Mouse (Mus musculus) stomach, embryonic 16.5 days (tissue): ENCODE data around the gene Dcaf4. TPM values are rescaled to one million over a fixed set of nuclear protein-coding genes. Genes with fewer than 3 reads are reported as not detected.
A peak's percentile ranks its signal among the peaks of the same experiment; 100 is the strongest.

ENCODE experiments used
- ATAC-seq: fragments of 200-750 bp; cut with Nextera tagmentation; 2 replicates; pipeline ENCODE4 v1.8.0; 2017; ENCODE audit warnings: moderate number of reproducible peaks, moderate TSS enrichment; ENCODE audit not compliant: insufficient read depth, low FRiP score
- H3K27ac ChIP-seq: fragments of 300-500 bp; sonication (generic); 2 replicates; pipeline ENCODE4 v1.5.1; 2014; ENCODE audit warnings: low read length
- H3K27me3 ChIP-seq: fragments of 300-500 bp; sonication (generic); 2 replicates; pipeline ENCODE4 v1.6.1; 2014; ENCODE audit warnings: low read length, control low read depth, mixed read lengths; ENCODE audit not compliant: control insufficient read depth, insufficient read depth
- H3K36me3 ChIP-seq: fragments of 300-500 bp; sonication (generic); 2 replicates; pipeline ENCODE4 v1.6.1; 2014; ENCODE audit warnings: low read length; ENCODE audit not compliant: control insufficient read depth, insufficient read depth
- H3K4me1 ChIP-seq: fragments of 300-500 bp; sonication (generic); 2 replicates; pipeline ENCODE4 v1.6.1; 2014; ENCODE audit warnings: low read length, control low read depth, mixed read lengths; ENCODE audit not compliant: control insufficient read depth, insufficient read depth
- H3K4me2 ChIP-seq: fragments of 300-500 bp; sonication (generic); 2 replicates; pipeline ENCODE4 v1.6.1; 2014; ENCODE audit warnings: low read depth, low read length, mixed read lengths
- H3K4me3 ChIP-seq: fragments of 300-500 bp; sonication (generic); replicated peaks from 2 replicates; pipeline ENCODE4 v1.5.1; 2014; ENCODE audit warnings: mild to moderate bottlenecking, low read length
- H3K9ac ChIP-seq: fragments of 300-500 bp; sonication (generic); 2 replicates; pipeline ENCODE4 v1.6.1; 2014; ENCODE audit warnings: low read length
- H3K9me3 ChIP-seq: fragments of 300-500 bp; sonication (generic); replicated peaks from 2 replicates; pipeline ENCODE4 v1.6.1; 2016; ENCODE audit warnings: low read length, control low read depth; ENCODE audit not compliant: control insufficient read depth
- WGBS: fragments of 180-500 bp; shearing (Covaris S2); extraction: QIAGEN DNeasy Blood & Tissue Kit; methylation state at CpG from one replicate; pipeline ENCODE4 v1.1.7; 2014; 5-methylcytosine and 5-hydroxymethylcytosine counted together
- polyA plus RNA-seq: library from polyadenylated mRNA; unstranded; fragments of >200 nt; fragmentation: Nextera tagmentation; extraction: Ambion mirVana; gene quantifications from 2 replicates; pipeline ENCODE4 v1.2.1, GENCODE M21; 2015

Gene Dcaf4
- polyA plus RNA-seq, 1 experiment from 2014 or later = 37.1 TPM

- H3K4me1 ChIP-seq = peaks cover 10% of the 10 kb centered on the region
- no peak for ATAC-seq
- H3K27me3 ChIP-seq = no peaks in the 10 kb centered on the region
- no peak overlapping the region for H3K4me3 ChIP-seq
- no peak overlapping the region for H3K9ac ChIP-seq
- WGBS = 73% methylated on average over 2 of the region's 2 CpGs
- 0 out of 2 replicates have a peak overlapping the region, but pooled peaks have one; percentile 76 for H3K27ac ChIP-seq
- H3K4me2 ChIP-seq = no peak overlapping the region
- H3K9me3 ChIP-seq = no peaks in the 10 kb centered on the region
- no peaks in the 10 kb centered on the region for H3K36me3 ChIP-seq
Measured at GRCm38 (mm10) chr12:83578356-83578755, 58.1 kb downstream of the Dcaf4 start.

DNA sequence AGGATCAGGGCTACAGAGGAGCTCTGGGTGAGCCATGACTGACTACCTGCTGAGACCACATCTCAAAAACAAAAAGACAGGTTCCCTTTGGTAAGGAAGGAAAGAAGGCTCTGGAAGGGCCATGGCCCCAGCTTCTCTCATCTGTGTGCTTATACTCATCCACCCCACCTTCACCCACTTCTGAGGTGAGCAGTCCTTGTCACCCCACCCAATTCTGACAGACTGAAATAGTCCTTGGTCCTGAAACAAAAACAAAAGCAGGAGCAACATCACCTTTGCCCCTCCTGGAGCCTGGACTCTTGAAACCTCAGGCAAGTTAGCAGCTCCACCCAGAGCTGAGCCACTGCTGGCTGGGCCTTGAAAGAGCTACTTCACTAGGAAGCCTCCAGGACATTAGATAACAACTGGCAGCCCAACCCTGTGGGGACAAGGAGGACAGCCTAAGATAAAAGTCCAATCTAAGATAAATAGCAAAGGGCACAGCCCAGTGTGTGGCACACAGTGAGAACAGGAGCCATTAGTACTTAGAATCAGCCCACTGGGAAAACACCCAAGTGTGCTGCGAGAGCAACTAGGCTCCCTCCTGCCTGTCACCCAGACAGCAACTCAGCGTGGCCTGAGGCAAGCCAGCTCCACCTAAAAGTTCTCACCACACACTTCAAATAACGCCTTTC, 58.8 kb downstream of the Dcaf4 start:
- ATAC-seq = peak; percentile 94
- H3K36me3 ChIP-seq = no peaks in the 10 kb centered on the region
- no peaks in the 10 kb centered on the region for H3K27me3 ChIP-seq
- H3K4me3 ChIP-seq = no peak overlapping the region
- peaks cover 10% of the 10 kb centered on the region for H3K4me1 ChIP-seq
- 36% methylated on average over 3 of the region's 3 CpGs for WGBS
- no peaks in the 10 kb centered on the region for H3K9me3 ChIP-seq
- H3K4me2 ChIP-seq = no peak overlapping the region
- H3K9ac ChIP-seq = no peak overlapping the region
- peak overlapping the region; percentile 76 for H3K27ac ChIP-seq

DNA sequence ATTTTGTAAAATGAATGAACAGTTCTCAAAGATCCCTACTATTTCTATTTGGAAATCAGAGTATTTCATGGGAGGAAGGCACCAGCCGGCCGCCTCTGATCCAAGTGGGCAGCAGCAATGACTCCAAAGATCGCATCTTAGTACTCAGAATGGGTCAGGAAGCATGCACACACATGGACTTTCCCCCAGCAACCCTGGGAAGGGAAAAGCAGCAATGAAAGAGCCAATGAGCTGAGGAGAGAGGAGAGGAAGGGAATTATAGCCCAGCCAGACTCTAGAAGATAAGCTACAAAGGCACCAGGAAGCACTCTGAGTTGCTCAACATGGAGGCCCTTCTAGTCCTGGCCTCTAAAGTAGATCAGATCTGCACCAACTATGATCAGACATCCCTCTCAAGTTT, 60.0 kb downstream of the Dcaf4 start:
- Histone ChIP-seq H3K9ac (no peak overlapping the region), H3K27me3 (no peaks in the 10 kb centered on the region), H3K9me3 (no peaks in the 10 kb centered on the region), H3K4me1 (peaks cover 10% of the 10 kb centered on the region), H3K27ac (no peak overlapping the region), H3K4me3 (no peak overlapping the region), H3K36me3 (no peaks in the 10 kb centered on the region), H3K4me2 (no peak overlapping the region)
- ATAC-seq = no peak
- 89% methylated on average over 3 of the region's 3 CpGs for WGBS

DNA sequence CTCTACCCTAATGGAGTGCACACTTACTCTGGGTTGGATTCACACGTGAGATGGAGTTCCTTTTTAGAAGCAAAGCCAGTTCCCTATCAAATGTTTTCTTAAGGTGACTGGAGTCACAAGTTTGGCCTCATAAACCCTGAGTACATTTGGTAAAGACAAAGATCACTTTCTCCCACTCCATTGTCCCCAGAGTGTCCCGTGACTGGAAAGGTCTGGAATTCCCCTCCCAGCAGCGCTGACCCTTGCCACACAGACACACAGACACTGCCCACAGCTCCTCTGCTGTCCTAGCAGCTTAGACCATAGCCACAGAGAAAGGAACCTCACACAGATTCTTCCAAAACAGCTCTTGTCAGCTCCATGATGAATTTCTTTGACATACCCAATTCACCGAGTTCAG, 61.8 kb downstream of the Dcaf4 start:
- Histone ChIP-seq H3K27me3 (no peaks in the 10 kb centered on the region), H3K36me3 (no peaks in the 10 kb centered on the region), H3K4me3 (no peak overlapping the region), H3K4me2 (no peak overlapping the region), H3K9me3 (no peaks in the 10 kb centered on the region), H3K4me1 (peaks cover 10% of the 10 kb centered on the region), H3K9ac (no peak overlapping the region), H3K27ac (no peak overlapping the region)
- 48% methylated on average over 4 of the region's 4 CpGs for WGBS
- ATAC-seq = no peak

DNA sequence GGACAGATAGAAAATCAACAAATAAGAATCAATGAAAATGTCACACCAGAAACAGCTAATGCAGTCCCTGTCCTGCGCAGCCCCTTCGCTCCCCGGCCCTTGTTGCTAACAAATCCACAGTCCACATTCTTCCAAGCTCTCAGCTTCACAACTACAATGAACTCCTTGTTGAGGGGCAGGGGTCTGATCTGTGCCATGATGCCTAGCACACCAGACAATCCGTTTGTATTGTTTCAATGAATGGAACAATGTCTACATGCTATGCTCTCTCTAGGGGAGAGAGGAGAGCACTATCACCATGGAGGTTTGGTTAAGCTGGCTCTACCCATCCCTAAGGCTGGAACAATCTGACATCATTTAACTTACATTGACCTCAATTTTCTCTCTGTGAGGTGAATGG, 62.5 kb downstream of the Dcaf4 start:
- 90% methylated on average over 4 of the region's 4 CpGs for WGBS
- no peak overlapping the region for H3K9ac ChIP-seq
- ATAC-seq = no peak

DNA sequence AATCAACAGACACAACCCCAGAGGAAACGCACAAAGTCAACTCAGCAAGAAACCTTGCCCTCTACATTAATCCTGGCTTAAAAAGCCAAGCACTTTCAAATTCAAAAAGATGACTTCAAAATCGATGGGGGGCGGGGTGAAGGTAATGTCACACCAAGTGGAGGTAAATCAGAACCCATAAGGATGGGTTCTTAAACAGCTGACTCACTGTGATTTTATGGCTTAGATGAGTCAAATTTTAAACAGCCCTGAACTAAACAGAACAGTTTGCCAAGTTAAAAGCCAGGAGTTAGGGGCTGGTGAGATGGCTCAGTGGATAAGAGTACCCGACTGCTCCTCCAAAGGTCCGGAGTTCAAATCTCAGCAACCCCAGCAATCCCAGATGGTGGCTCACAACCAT, 66.4 kb downstream of the Dcaf4 start:
- no peak overlapping the region for H3K27ac ChIP-seq
- no peak for ATAC-seq
- WGBS = 91% methylated on average over 5 of the region's 5 CpGs

More for the DNA sequence above, 62.5 kb downstream of the Dcaf4 start:
- no peaks in the 10 kb centered on the region for H3K27me3 ChIP-seq
- no peaks in the 10 kb centered on the region for H3K36me3 ChIP-seq
- no peaks in the 10 kb centered on the region for H3K9me3 ChIP-seq
- H3K27ac ChIP-seq = no peak overlapping the region
- H3K4me1 ChIP-seq = peaks cover 10% of the 10 kb centered on the region
- H3K4me2 ChIP-seq = no peak overlapping the region
- H3K4me3 ChIP-seq = no peak overlapping the region

More for the DNA sequence above, 66.4 kb downstream of the Dcaf4 start:
- no peaks in the 10 kb centered on the region for H3K9me3 ChIP-seq
- H3K9ac ChIP-seq = no peak overlapping the region
- H3K4me1 ChIP-seq = no peaks in the 10 kb centered on the region
- no peak overlapping the region for H3K4me2 ChIP-seq
- H3K27me3 ChIP-seq = no peaks in the 10 kb centered on the region
- no peak overlapping the region for H3K4me3 ChIP-seq
- 0 out of 2 replicates have a peak, but pooled peaks cover 3% of the 10 kb centered on the region for H3K36me3 ChIP-seq

Other genes with a start within 250 kb of the Dcaf4 start
- gene Dpf3, start 32.8 kb upstream of the Dcaf4 start, polyA plus RNA-seq = 4.2 and 4.4 TPM in 2 replicates
- gene Zfyve1, start 76.8 kb downstream of the Dcaf4 start, polyA plus RNA-seq = 15.6 and 16.6 TPM in 2 replicates
- gene Rbm25, start 110.8 kb downstream of the Dcaf4 start, polyA plus RNA-seq = 200 and 201 TPM in 2 replicates
- gene Psen1, start 167.7 kb downstream of the Dcaf4 start, polyA plus RNA-seq = 76.9 and 86.4 TPM in 2 replicates
- 4.3 and 4.9 TPM in 2 replicates for gene Papln, start 243.2 kb downstream of the Dcaf4 start, polyA plus RNA-seq